Mouse (Mus musculus): ENCODE measurements at regions not wholly inside any gene's neighbourhood (a gene's known extent, or its start where the extent isn't known, plus 50 kb on each side); places are given as distances from the start of the nearest gene placed in this dataset.
"Not testable (repeated sequence)": the region's sequence is repeated elsewhere in the genome, so short reads cannot be mapped to it uniquely, and the experiment has no call there.

DNA sequence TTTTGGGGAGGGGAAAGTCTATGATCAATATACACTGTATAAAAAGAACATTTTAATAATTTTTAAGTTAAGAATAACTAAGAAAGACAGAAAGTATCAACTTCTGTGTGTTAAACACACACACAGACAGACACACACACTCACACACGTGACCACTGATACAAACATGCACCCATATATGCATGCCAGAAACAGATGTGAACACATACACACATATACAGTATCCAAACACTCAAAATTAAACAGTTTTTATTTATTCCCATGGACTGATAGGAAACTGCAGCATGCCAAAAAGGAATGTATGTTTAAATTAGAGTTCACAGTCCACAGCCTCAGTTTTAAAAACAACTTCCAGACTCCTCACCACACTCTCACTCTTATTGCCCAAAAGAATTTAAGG is 203.4 kb upstream of the Tbl1x start:
- DNase-seq: no peak

DNA sequence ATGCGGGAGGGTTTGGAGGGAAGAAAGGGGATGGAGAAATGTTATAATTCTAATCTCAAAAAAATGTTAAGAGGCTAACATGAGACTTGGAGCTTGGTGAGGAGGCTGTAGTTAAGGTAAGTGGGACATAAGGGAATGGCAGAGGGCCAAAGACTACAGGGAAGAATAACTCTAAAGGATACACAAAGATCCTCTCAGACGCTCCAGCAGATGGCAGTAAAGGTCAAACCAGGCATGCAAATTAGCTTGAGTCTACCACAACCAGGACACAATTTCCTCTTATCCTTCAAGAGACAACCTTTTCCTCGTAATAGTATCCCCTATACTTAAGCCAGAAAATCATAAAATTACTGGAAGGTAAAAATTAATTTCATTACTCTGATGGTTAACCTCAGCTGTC is 196.4 kb upstream of the Tbl1x start:
- peak; percentile 17 for DNase-seq

DNA sequence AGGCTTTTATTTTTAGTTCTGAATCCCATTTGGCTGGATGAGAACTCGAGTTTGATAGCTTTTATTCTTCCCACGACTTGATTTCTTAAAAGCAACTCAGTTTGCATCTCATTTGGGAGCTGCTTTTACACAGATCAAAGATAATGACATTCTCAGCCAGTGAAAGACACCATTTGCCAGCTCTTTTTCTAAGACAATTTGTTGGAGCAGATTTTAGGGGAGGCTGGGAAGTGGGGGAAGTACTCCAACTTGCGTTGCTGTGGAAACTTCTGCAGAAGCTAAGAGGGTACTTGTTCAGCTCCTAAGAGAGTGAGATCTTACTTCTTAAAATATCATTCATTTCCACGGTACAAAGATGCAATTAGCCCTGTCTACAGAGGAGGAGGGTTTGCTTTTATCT is 187.2 kb upstream of the Tbl1x start:
- DNase-seq: no peak

DNA sequence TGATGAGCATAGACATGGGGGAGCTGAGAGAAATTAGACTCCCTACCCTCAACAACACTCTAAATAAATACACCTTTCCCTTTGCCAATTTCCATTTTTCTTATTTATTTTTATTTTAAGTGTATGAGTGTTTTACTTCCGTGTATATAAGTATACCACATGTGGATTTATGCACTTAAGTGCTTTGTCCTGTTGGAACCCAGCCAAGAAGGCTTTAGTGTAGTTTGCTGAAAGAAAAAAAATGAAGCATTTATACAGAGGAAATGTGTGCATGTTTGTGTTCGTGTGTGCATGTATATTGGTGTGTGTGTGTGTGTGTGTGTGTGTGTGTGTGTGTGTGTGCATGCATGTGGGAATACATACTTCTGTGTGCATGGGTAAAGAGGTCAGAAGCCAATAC is 157.6 kb upstream of the Tbl1x start:
- DNase-seq: no peak

DNA sequence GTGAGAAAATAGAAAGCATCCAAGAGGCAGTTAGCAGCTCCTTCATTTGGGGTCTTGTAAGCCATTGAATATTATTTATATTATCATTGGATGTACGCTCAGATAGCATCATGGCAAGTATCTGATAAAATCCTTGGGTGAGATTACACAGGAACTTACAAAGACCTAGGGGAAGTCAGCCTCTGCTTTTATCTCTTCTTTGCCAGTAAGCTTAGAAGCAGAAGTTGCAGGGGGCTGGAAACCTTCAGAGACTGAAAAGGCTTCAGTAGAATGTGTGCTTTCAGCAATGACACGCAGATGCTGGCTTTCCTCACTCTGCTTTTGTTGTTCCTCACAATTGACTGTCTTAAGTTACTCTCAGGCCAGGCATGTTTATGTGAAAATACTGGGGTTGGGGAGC is 150.3 kb upstream of the Tbl1x start:
- DNase-seq: no peak

DNA sequence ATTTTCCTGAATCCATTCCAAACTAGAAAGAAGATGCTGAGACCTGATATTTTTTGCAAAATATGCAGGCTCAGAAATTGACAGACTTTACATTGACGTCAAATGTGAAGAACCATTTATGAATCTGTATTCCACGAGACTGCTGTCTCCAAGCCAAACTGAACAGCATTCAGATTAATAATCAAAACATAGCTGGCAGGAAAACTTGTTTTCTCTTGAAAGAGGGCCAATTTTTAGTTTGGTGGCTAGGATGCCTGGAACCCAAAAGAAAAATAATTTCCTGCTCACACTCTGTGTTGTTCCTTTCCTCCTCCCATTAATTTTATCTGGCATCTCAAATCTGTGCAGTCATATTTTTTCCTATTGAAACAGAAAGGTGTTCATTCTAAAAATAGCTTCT is 149.7 kb upstream of the Tbl1x start:
- no peak for DNase-seq

DNA sequence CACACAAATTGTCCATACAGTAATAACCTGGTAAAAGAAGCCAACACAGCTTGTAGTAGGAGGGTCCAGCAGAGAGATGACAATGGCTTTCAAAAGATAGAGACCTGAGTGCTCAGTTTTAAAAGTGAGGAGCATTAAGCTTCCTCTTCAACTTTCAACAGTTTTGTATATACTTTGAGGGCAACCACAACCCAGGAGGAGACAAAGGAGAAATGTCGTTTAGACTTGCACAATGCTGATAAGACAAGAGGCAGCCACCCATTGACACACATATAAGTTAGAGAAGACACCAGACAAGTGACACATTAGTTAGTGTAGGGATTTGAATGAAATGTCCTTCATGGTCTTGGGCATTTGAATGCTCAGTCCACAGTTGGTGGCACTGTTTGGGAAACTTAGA is 147.2 kb upstream of the Tbl1x start:
- DNase-seq: no peak

DNA sequence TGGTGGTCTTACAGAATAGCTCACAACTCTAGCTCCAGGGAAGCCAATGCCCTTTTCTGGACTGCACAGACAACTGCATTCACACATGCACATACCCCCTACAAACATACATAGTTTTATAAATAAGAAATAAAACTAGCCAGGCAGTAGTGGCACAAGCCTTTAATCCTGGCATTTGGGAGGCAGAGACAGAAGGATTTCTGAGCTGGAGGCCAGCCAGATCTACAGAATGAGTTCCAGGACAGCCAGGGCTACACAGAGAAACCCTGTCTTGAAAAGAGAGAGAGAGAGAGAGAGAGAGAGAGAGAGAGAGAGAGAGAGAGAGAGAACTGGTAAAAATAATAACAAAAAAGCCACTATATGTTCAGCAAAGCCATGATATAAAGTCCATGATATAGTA is 143.5 kb upstream of the Tbl1x start:
- DNase-seq: no peak

DNA sequence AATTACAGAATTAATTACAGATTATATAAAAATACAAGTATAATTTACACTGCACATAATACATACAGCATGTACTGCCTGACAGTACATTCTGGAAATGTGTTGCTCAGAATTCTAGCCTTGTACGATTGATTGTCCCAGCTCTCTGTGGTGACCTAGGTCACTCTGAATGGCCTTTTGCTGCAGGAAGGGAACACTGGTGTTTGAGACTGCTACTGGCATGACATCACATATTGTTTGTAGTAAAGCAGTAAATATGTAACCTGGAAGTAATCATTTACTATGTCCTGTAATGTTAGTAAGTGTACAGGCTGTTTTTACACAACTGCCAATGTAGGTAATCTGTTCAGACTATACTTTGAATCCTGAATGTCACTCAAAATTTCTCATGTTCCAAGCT is 123.5 kb upstream of the Tbl1x start:
- DNase-seq: no peak

DNA sequence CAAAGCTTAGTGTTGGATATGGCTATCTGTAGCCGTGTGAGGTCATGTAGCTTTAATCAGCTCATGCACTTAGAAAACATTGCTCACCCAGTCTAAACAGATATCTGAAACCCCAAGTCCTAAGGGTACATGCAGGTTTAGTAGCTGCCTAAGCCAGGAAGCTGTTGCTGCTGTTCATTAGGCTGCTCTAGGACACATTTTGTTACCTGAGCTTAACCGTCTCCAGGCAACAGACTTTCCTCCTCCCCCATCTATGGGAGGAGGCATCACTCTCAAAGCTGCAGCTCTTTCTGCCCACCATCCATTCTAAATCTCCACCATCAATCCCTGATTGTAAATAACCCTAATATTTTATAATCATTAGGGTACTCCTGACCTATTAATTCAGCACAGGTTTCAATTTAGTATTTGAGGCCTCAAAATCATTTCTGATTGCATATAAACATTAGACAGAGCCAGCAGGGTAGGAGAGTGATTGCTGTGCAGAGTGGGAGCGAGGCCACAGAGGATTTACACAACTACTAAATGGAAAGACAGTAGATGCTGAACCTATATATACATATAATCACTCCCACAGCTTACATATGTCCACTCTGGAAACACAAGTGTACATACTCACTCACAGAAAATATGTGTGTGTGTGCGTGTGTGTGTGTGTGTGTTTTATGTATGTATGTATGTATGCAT is 118.9 kb upstream of the Tbl1x start:
- peak; percentile 1 for DNase-seq

DNA sequence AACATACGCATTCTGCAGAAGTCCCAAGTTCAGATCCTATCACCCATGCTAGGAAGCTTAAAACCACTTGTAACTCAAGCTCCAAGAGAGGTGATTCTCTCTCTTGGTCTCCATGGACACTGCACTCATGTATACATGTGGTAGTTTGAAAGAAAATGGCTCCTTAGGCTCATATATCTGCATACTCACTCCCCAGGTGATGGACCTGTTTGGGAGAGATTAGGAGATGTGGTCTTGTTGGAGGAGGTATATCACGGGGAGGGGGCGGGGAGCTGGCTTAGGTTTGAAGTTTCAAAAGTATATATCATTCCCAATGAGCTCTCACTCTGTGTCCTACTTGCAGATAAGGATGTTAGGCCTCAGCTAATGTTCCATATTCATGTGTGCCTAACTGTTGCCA is 103.9 kb upstream of the Tbl1x start:
- no peak for DNase-seq

DNA sequence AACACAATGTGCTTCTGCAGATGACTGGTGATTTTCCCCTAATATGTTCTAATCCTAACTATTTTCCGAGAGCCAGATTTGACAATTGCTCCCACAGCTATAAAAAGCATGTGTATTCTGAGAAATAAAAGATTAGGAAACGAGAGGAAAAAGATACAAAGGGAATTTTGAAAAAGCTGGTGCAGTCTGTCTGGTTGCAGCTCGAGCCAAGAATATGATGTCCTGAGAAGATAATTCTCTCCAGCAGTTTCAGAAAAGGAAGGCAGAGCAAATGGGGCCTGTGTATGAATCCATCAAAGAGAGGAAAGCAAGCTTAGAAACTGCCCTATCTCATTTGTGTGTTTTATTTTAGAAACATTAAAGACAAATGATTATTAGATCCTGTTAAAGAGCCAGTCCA is 102.9 kb upstream of the Tbl1x start:
- DNase-seq: no peak

DNA sequence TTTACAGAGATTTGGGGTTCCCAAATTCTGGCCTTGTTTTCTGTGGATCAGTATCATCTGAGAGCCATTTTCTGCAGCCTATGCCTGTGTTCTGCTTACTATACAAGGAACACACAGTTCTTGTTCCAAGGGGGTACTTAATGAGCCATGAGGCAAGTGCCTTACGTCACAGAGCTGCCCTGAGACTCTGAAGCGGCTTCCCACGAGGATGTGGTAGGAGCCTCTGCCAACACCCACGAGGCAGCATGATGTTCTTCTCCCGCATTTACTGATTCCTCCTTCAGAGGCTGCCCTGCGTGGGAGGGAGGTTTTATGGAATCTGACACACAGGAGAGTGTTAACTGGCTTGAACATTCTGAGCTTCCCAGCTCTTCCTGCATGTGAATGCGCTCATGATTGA is 101.4 kb upstream of the Tbl1x start:
- DNase-seq: no peak

DNA sequence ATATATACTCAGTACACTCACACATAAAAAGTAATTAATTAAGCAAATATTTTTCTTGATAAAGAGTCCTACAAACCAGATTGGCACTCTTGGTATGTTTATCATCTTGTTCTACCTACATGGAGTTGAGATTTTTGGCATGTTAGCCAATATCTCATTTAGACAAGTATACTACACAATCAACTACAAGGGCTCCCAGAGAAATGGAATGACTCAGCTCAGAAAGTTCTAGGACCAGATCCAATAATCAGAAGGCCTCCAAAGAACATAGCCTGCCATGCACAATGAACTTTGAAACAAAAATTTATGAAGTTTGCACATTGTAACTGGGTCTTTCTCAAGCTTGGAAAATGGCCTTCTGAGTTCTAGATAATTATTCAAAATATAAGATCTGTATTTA is 100.0 kb upstream of the Tbl1x start:
- DNase-seq: no peak

DNA sequence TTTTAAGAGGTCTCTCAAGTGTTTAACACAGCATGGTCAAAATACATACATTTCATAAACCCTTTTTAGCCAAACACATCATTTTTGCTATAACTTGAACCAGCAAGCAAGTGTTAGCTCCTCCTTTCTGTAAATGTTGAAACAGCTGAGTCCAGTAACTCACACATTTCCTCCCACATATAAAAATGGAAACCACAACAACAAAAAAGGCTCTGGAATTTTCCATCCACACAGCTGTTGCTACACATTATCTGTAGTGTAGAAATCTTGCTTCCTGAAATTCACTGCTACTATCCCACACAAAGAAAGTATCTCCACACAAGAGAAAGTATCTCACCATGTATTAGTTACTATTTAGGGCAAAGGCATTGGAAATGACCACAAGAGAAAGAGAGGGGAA is 96.7 kb upstream of the Tbl1x start:
- no peak for DNase-seq

DNA sequence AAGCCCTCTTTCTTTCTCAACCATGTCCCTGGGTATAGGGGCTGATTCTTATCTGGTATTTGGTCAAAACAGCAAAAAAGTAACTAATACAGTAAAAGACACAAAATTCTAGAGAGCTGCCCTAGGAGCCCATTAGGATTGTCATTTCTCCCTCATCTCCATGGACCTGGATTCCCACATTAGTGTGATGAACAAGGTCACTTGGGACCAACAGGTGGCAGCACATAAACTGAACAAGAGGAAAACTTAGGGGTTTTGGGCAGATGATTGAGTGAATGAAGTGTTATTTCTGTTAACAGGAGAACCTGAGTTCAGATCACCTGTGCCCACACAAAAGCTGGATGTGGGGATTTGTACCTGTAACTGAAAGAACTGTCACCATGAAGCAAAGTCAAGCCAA is 93.0 kb upstream of the Tbl1x start:
- peak; percentile 9 for DNase-seq

DNA sequence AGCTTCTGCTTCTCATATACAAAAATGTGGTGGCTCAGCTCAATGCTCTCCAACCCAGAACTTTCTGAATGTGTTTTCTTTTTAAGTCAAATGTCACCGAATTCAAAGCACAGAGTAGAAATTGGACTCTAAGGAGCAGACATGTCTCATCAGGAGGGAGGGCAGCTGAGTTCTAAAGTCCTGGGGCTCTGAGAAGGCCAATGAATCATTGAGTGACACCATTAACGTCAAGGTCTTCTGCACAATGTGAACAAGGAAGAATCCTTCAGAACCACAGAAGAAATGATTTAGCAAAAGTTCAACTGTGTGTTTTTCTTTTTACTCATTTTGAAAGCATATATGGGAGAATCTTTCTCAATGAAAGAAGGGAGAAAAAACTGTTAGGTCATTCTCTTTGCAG is 88.6 kb upstream of the Tbl1x start:
- DNase-seq: no peak

DNA sequence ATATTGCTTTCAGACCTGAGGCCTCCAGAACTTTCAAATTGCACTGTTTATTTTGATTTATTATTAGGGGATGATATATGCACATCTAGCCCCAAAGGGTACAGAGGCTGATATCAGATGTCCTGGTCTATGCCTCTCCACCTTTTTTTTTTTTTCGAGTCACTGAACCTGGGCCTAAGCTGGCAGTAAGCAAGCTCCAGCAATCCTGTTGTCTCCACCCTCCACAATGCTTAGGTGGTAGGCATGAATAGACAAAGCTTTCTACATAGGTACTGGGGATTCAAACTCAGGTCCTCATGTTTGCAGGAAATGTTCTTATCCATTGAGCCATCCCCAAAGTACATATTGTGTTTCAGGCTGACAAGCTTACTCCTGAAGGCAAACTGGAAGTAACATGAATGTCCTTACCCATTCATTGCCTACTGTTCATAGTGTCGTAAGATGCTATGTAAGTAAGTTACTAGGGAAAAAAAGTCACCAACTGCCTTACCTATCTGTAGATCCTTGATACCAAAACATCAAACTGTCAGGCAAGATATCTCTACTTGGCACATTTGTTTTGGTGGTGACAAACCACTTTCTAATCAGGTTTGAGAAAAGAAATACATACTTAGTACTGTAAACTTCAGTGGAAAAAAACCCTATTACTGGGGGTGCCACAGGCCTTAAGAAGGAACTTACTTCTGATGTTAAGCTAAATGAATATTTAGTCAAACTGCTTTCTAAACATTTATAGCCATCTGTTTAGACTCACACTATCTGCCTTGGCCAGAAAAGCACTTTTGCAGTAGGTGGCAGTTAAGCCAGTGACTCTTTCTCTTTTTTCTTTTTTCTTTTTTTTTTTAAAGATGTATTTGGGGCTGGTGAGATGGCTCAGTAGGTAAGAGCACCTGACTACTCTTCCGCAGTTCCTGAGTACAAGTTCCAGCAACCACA is 85.8 kb upstream of the Tbl1x start:
- no peak for DNase-seq

DNA sequence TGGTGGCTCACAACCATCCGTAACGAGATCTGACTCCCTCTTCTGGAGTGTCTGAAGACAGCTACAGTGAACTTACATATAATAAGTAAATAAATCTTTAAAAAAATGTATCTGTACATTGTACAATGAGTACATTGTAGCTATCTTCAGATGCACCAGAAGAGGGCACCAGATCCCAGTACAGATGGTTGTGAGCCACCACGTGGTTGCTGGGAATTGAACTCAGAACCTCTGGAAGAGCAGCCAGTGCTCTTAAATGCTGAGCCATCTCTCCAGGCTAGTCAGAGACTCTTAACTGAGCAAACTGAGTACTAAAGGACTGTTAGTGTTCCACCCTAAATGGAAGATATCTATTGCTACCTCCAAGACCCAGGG is 85.1 kb upstream of the Tbl1x start:
- not testable (repeated sequence) for DNase-seq

DNA sequence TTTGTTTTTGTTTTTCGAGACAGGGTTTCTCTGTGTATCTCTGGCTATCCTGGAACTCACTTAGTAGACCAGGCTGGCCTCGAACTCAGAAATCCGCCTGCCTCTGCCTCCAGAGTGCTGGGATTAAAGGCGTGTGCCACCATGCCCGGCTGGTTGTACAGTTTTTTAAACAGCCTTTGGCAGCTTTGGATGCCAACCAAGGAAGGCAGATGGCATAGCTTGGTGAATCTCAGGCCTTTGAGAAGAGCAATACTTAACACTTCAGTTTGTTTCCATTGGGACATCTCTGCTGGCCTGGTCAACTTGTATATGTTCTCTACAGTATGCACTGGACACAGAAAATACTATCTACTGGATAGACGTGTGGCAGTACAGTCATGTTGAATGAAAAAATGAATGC is 84.0 kb upstream of the Tbl1x start:
- DNase-seq: not testable (repeated sequence)

DNA sequence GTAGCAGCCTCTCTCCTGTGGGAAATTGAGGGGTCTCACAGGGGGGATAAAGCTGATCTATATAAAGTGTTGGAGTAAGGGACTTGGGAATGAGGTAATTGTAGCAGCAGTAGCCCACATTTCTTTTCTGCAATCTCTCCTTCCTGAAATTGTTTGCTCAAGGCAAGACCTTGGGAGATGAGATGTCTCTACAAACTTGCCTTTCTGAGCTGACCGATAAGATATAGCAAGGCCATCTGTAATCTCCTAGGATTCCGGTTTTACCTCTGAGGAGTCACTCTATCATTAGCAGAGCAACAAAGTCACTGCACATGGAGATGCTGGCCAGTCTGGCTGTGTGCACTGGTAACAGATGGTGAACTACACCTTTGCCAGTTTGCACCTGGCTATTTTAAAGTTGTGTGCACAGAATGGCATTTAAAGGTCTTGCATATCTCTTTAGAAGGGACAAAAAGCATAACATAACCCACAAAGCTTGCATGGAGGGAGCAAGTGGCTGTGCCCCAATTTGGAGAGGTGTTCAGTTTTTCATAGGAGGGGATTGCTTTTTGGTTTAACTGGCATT is 78.7 kb upstream of the Tbl1x start:
- no peak for DNase-seq

DNA sequence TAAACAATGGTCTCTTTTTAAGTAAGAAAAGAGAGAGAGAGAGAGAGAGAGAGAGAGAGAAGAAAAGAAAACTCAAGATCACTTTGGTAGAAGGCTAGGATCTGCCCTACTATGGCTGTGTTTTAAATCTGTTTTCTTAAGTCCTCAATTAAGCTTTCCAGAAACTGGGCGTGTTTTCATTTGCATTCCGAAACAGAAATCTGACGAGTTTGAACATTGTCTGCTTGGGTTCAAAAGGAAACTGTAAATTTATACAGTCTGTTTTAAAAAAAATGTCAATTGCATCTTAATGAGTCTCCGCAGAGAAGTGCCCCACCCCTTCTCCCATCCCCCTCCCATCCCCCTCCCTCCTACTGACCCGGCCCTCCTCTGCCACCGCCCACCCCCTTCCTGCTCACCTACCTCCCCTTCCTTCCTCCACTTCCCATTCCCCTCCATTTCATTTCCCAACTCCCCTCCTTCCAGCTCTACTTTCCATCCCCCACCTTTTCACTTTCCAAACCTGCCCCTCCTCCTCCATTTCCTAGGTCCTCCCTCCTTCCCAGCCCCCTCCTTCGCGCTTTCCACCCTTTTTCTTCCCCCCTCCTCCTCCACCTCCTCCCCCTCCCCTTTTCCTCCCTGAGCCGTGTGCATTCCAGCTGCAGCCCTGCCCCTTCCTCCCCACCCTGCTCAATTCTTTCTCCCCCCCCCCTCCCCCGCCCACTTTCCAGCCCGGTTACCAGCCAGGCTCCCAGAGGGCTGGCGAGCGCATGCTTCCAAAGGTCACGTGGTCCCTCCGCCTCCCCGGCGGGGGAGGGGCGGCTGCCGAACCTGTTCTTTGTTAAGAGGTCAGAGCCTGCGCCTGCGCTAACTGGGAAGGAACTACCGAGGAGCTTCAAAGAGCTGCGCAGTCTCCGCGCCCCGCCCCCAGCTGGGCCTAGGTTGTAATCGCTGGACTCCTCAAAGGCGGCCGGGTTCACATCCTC is 77.7 kb upstream of the Tbl1x start:
- peak; percentile 97 for DNase-seq

DNA sequence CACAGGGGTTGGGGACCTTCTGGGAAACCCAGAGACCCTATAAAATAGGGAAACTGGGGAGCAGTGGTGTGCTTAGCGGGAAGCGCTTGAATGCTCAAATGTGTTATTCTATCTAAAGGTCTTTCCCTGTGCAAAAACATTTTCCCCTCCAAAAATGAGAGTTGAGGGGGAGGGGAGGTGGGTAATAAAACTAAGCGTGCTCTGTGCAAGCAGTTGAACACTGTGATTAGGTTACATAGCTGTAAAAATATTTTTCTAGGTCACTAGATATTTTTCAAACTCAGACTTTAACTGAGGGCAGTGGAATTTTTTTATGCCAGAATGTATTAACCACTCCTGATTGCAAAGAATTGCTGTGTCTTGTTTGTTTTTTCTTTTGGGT is 77.0 kb upstream of the Tbl1x start:
- DNase-seq: no peak

Measured in embryo, embryonic 11 days (tissue).